Mouse (Mus musculus) heart, embryonic 15.5 days (tissue): ENCODE data around the gene Zfp69. TPM values are rescaled to one million over a fixed set of nuclear protein-coding genes. Genes with fewer than 3 reads are reported as not detected.

Experiments used
- ATAC-seq: fragments of 200-750 bp; cut with Nextera tagmentation; replicated peaks from 2 replicates; pipeline ENCODE4 v1.8.0; 2017; ENCODE audit warnings: low read depth, moderate TSS enrichment; ENCODE audit not compliant: insufficient number of reproducible peaks, insufficient read depth, low FRiP score
- H3K27ac ChIP-seq: fragments of 300-500 bp; sonication (generic); 2 replicates; pipeline ENCODE4 v1.5.1; 2015; ENCODE audit warnings: mild to moderate bottlenecking, inconsistent platforms
- H3K27me3 ChIP-seq: fragments of 300-500 bp; sonication (generic); 2 replicates; pipeline ENCODE4 v1.6.1; 2015; ENCODE audit warnings: inconsistent platforms
- H3K36me3 ChIP-seq: fragments of 300-500 bp; sonication (generic); 2 replicates; pipeline ENCODE4 v1.6.1; 2015; ENCODE audit warnings: mild to moderate bottlenecking, inconsistent platforms
- H3K4me1 ChIP-seq: fragments of 300-500 bp; sonication (generic); replicated peaks from 2 replicates; pipeline ENCODE4 v1.6.1; 2015; ENCODE audit warnings: inconsistent platforms
- H3K4me2 ChIP-seq: fragments of 300-500 bp; sonication (generic); 2 replicates; pipeline ENCODE4 v1.6.1; 2015; ENCODE audit warnings: inconsistent platforms, mild to moderate bottlenecking, moderate library complexity
- H3K4me3 ChIP-seq: fragments of 300-500 bp; sonication (generic); 2 replicates; pipeline ENCODE4 v1.5.1; 2015; ENCODE audit warnings: mild to moderate bottlenecking, inconsistent platforms
- H3K9ac ChIP-seq: fragments of 300-500 bp; sonication (generic); 2 replicates; pipeline ENCODE4 v1.6.1; 2015; ENCODE audit warnings: mild to moderate bottlenecking, inconsistent platforms
- H3K9me3 ChIP-seq: fragments of 300-500 bp; sonication (generic); replicated peaks from 2 replicates; pipeline ENCODE4 v1.6.1; 2016; ENCODE audit warnings: inconsistent platforms
- WGBS: fragments of 180-500 bp; shearing (Covaris S2); methylation state at CpG from one replicate; pipeline ENCODE4 v1.1.7; 2015; ENCODE audit warnings: mixed read lengths; 5-methylcytosine and 5-hydroxymethylcytosine counted together
- polyA plus RNA-seq: library from polyadenylated mRNA; unstranded; fragments of >200 nt; fragmentation: Nextera tagmentation; extraction: Ambion mirVana; gene quantifications from 2 replicates; pipeline ENCODE4 v1.2.1, GENCODE M21; 2015

Gene Zfp69
- polyA plus RNA-seq, 1 experiment from 2014 or later = 10.7 TPM

GRCm38 (mm10) chr4:120895810-120896584, 55.5 kb downstream of the Zfp69 start:
- Histone ChIP-seq H3K4me3 (no peak overlapping the region), H3K27me3 (0 out of 2 replicates have a peak, but pooled peaks cover 14% of the 10 kb centered on the region), H3K9ac (no peak overlapping the region), H3K4me2 (no peak overlapping the region), H3K9me3 (no peaks in the 10 kb centered on the region), H3K27ac (no peak overlapping the region), H3K4me1 (no peaks in the 10 kb centered on the region), H3K36me3 (no peaks in the 10 kb centered on the region)
- whole genome bisulfite sequencing = 61% methylated on average over 7 of the region's 7 CpGs
- ATAC-seq = no peak

- Histone ChIP-seq H3K4me1 (no peaks in the 10 kb centered on the region), H3K27me3 (0 out of 2 replicates have a peak, but pooled peaks cover 14% of the 10 kb centered on the region), H3K36me3 (no peaks in the 10 kb centered on the region), H3K4me3 (no peak overlapping the region), H3K9ac (no peak overlapping the region), H3K27ac (no peak overlapping the region), H3K9me3 (no peaks in the 10 kb centered on the region), H3K4me2 (no peak overlapping the region)
- WGBS = 75% methylated on average over 7 of the region's 7 CpGs
- no peak for ATAC-seq
Measured at GRCm38 (mm10) chr4:120895226-120895625, 56.3 kb downstream of the Zfp69 start.

- Histone ChIP-seq H3K4me1 (no peaks in the 10 kb centered on the region), H3K36me3 (no peaks in the 10 kb centered on the region), H3K4me2 (no peak overlapping the region), H3K4me3 (no peak overlapping the region), H3K9me3 (no peaks in the 10 kb centered on the region), H3K27me3 (0 out of 2 replicates have a peak, but pooled peaks cover 14% of the 10 kb centered on the region), H3K9ac (no peak overlapping the region), H3K27ac (no peak overlapping the region)
- no peak for ATAC-seq
- WGBS = 68% methylated on average over 11 of the region's 11 CpGs
Measured at GRCm38 (mm10) chr4:120894584-120894983, 56.9 kb downstream of the Zfp69 start.

- ATAC-seq = no peak
- no peak overlapping the region for H3K4me3 ChIP-seq
- no peaks in the 10 kb centered on the region for H3K9me3 ChIP-seq
- no peak overlapping the region for H3K4me2 ChIP-seq
- 59% methylated on average over 11 of the region's 11 CpGs for WGBS
- no peaks in the 10 kb centered on the region for H3K4me1 ChIP-seq
- H3K36me3 ChIP-seq = no peaks in the 10 kb centered on the region
- no peak overlapping the region for H3K27ac ChIP-seq
- no peak overlapping the region for H3K9ac ChIP-seq
- peaks cover 17% of the 10 kb centered on the region; the same call in 1 of the 2 replicates for H3K27me3 ChIP-seq
Measured at GRCm38 (mm10) chr4:120893656-120894401, 57.7 kb downstream of the Zfp69 start.

- H3K4me3 ChIP-seq = no peak overlapping the region
- H3K4me1 ChIP-seq = no peaks in the 10 kb centered on the region
- no peak overlapping the region for H3K4me2 ChIP-seq
- no peak overlapping the region for H3K27ac ChIP-seq
- 43% methylated on average over 1 of the region's 1 CpGs for WGBS
- H3K9me3 ChIP-seq = no peaks in the 10 kb centered on the region
- no peak for ATAC-seq
- H3K36me3 ChIP-seq = no peaks in the 10 kb centered on the region
- H3K9ac ChIP-seq = no peak overlapping the region
- H3K27me3 ChIP-seq = peaks cover 18% of the 10 kb centered on the region; the same call in 1 of the 2 replicates
Measured at GRCm38 (mm10) chr4:120892516-120892915, 59.0 kb downstream of the Zfp69 start.

- no peaks in the 10 kb centered on the region for H3K4me1 ChIP-seq
- no peak overlapping the region for H3K27ac ChIP-seq
- H3K4me2 ChIP-seq = no peak overlapping the region
- H3K36me3 ChIP-seq = no peaks in the 10 kb centered on the region
- no peak overlapping the region for H3K9ac ChIP-seq
- H3K4me3 ChIP-seq = no peak overlapping the region
- H3K9me3 ChIP-seq = no peaks in the 10 kb centered on the region
- H3K27me3 ChIP-seq = peaks cover 19% of the 10 kb centered on the region
- ATAC-seq = no peak
Measured at GRCm38 (mm10) chr4:120891960-120892359, 59.5 kb downstream of the Zfp69 start.

GRCm38 (mm10) chr4:120890754-120891440, 60.6 kb downstream of the Zfp69 start:
- H3K9me3 ChIP-seq = no peaks in the 10 kb centered on the region
- H3K4me1 ChIP-seq = peaks cover 6% of the 10 kb centered on the region
- H3K27me3 ChIP-seq = peaks cover 24% of the 10 kb centered on the region
- H3K36me3 ChIP-seq = no peaks in the 10 kb centered on the region
- H3K4me3 ChIP-seq = no peak overlapping the region
- WGBS = 73% methylated on average over 11 of the region's 11 CpGs
- ATAC-seq = no peak
- no peak overlapping the region for H3K4me2 ChIP-seq
- H3K27ac ChIP-seq = no peak overlapping the region
- H3K9ac ChIP-seq = no peak overlapping the region

- peaks cover 14% of the 10 kb centered on the region for H3K27me3 ChIP-seq
- H3K4me1 ChIP-seq = peaks cover 13% of the 10 kb centered on the region
- no peak for ATAC-seq
- WGBS = 68% methylated on average over 8 of the region's 8 CpGs
- no peaks in the 10 kb centered on the region for H3K9me3 ChIP-seq
- no peak overlapping the region for H3K4me3 ChIP-seq
- no peak overlapping the region for H3K27ac ChIP-seq
- H3K36me3 ChIP-seq = no peaks in the 10 kb centered on the region
- H3K4me2 ChIP-seq = no peak overlapping the region
- no peak overlapping the region for H3K9ac ChIP-seq
Measured at GRCm38 (mm10) chr4:120888884-120889283, 62.6 kb downstream of the Zfp69 start.

- H3K4me2 ChIP-seq = no peak overlapping the region
- no peak for ATAC-seq
- no peak overlapping the region for H3K9ac ChIP-seq
- H3K27ac ChIP-seq = no peak overlapping the region
- H3K9me3 ChIP-seq = no peaks in the 10 kb centered on the region
- H3K36me3 ChIP-seq = no peaks in the 10 kb centered on the region
- H3K4me3 ChIP-seq = no peak overlapping the region
- H3K27me3 ChIP-seq = peaks cover 18% of the 10 kb centered on the region
- peaks cover 13% of the 10 kb centered on the region for H3K4me1 ChIP-seq
- WGBS = 37% methylated on average over 8 of the region's 8 CpGs
Measured at GRCm38 (mm10) chr4:120887381-120888112, 64.0 kb downstream of the Zfp69 start.

- Histone ChIP-seq H3K9ac (no peak overlapping the region), H3K27me3 (peaks cover 15% of the 10 kb centered on the region), H3K4me1 (peaks cover 13% of the 10 kb centered on the region), H3K27ac (no peak overlapping the region), H3K9me3 (no peaks in the 10 kb centered on the region), H3K4me2 (no peak overlapping the region), H3K36me3 (no peaks in the 10 kb centered on the region), H3K4me3 (no peak overlapping the region)
- 82% methylated on average over 5 of the region's 5 CpGs for WGBS
- ATAC-seq = no peak
Measured at GRCm38 (mm10) chr4:120886811-120887210, 64.7 kb downstream of the Zfp69 start.

- Histone ChIP-seq H3K36me3 (no peaks in the 10 kb centered on the region), H3K4me3 (no peak overlapping the region), H3K27me3 (peaks cover 15% of the 10 kb centered on the region), H3K27ac (peak overlapping the region; percentile 27; the same call in 1 of the 2 replicates), H3K9me3 (no peaks in the 10 kb centered on the region), H3K9ac (no peak overlapping the region), H3K4me1 (peaks cover 13% of the 10 kb centered on the region), H3K4me2 (peak overlapping the region; percentile 38)
- no peak for ATAC-seq
- 7% methylated on average over 4 of the region's 4 CpGs for WGBS
Measured at GRCm38 (mm10) chr4:120886131-120886530, 65.4 kb downstream of the Zfp69 start.
